Mouse (Mus musculus): ENCODE results near the gene Zfp128. TPM values are rescaled to one million over a fixed set of nuclear protein-coding genes. Genes with fewer than 3 reads are reported as not detected.
"Not testable (repeated sequence)": the region's sequence is repeated elsewhere in the genome, so short reads cannot be mapped to it uniquely, and the experiment has no call there.

Gene Zfp128
- total RNA-seq, 2 experiments from 2014 or later: 6.9 to 7.4 TPM

GRCm38 (mm10) chr7:12920495-12920894, 39.5 kb downstream of the Zfp128 start:
- not testable (repeated sequence) for DNase-seq (ENCODE audit: low spot score in 2 of 2)
- intact Hi-C loops (cut with DNase I): loop anchor here (5.0 kb wide), 3 partner anchors 47 to 117 kb away; partner anchors contain the start of genes Ube2m and Zfp324

- intact Hi-C loops (cut with DNase I): loop anchor here (5.0 kb wide), 3 partner anchors 46 to 116 kb away; partner anchors contain the start of genes Ube2m and Zfp324
- no peak for DNase-seq (ENCODE audit: low spot score in 2 of 2)
Measured at GRCm38 (mm10) chr7:12921318-12921704, 40.3 kb downstream of the Zfp128 start.

GRCm38 (mm10) chr7:12921705-12922465, 40.9 kb downstream of the Zfp128 start, which contains the start of gene Rps5:
TSS of gene Rps5 (plus strand) at chr7:12922290.
- intact Hi-C loops (cut with DNase I): loop anchor here (5.0 kb wide), 3 partner anchors 45 to 115 kb away; partner anchors contain the start of genes Ube2m and Zfp324
- peak; percentile 99 to 100 for DNase-seq (ENCODE audit: low spot score in 2 of 2)

- intact Hi-C loops (cut with DNase I): loop anchor here (5.0 kb wide), 3 partner anchors 45 to 115 kb away; partner anchors contain the start of genes Ube2m and Zfp324
- DNase-seq (ENCODE audit: low spot score in 2 of 2): no peak
Measured at GRCm38 (mm10) chr7:12922729-12923128, 41.8 kb downstream of the Zfp128 start.

GRCm38 (mm10) chr7:12926316-12926715, 45.3 kb downstream of the Zfp128 start:
- intact Hi-C loops (cut with DNase I): no loop called here
- no peak for DNase-seq (ENCODE audit: low spot score in 2 of 2)

GRCm38 (mm10) chr7:12927191-12927680, 46.3 kb downstream of the Zfp128 start, which contains the start of gene Rnf225:
TSS of gene Rnf225 (plus strand) at chr7:12927416.
- intact Hi-C loops (cut with DNase I): no loop called here
- DNase-seq (ENCODE audit: low spot score in 2 of 2): no peak

- peak; percentile 27 to 51 for DNase-seq (ENCODE audit: low spot score in 2 of 2)
- intact Hi-C loops (cut with DNase I): no loop called here
Measured at GRCm38 (mm10) chr7:12927693-12928589, 47.0 kb downstream of the Zfp128 start.

- DNase-seq (ENCODE audit: low spot score in 2 of 2): no peak
- intact Hi-C loops (cut with DNase I): no loop called here
Measured at GRCm38 (mm10) chr7:12933615-12934140, 52.7 kb downstream of the Zfp128 start.

GRCm38 (mm10) chr7:12934808-12935207, 53.8 kb downstream of the Zfp128 start:
- DNase-seq (ENCODE audit: low spot score in 2 of 2): no peak
- intact Hi-C loops (cut with DNase I): no loop called here

- intact Hi-C loops (cut with DNase I); DNase-seq (ENCODE audit: low spot score in 2 of 2): not testable (repeated sequence)
Measured at GRCm38 (mm10) chr7:12937254-12937803, 56.4 kb downstream of the Zfp128 start.

GRCm38 (mm10) chr7:12940599-12940998, 59.6 kb downstream of the Zfp128 start:
- intact Hi-C loops (cut with DNase I): no loop called here
- DNase-seq (ENCODE audit: low spot score in 2 of 2): no peak

Other genes with a start within 250 kb of the Zfp128 start
- gene Vmn2r54, start 240.9 kb upstream of the Zfp128 start, total RNA-seq (2021): not detected
- gene Vmn2r55, start 196.2 kb upstream of the Zfp128 start, total RNA-seq (2021): under 1 TPM in 1 of 2 experiments, not detected in 1; 0.16 TPM
- gene Vmn2r56, start 146.2 kb upstream of the Zfp128 start, total RNA-seq (2021): under 1 TPM in 1 of 2 experiments, not detected in 1; 0.09 TPM
- gene Zscan18, start 77.5 kb upstream of the Zfp128 start, total RNA-seq (2021): 10 to 100 TPM; 16.7 to 18.6 TPM
- gene Zfp329, start 62.3 kb upstream of the Zfp128 start, total RNA-seq (2021): 10 to 100 TPM; 22.5 to 23.9 TPM
- 10 to 100 TPM; 10.1 to 10.7 TPM for gene Zfp110, start 46.4 kb upstream of the Zfp128 start, total RNA-seq (2021)
- gene Zscan22, start 16.6 kb downstream of the Zfp128 start, total RNA-seq (2021): 10 to 100 TPM; 13.0 to 16.9 TPM
- gene Rps5, start 41.1 kb downstream of the Zfp128 start, total RNA-seq (2021): 100 to 1,000 TPM; 339 to 352 TPM
- under 1 TPM; 0.78 to 0.94 TPM for gene Rnf225, start 46.2 kb downstream of the Zfp128 start, total RNA-seq (2021)
- gene Zfp324, start 84.7 kb downstream of the Zfp128 start, total RNA-seq (2021): 10 to 100 TPM; 10.3 to 11.9 TPM
- gene Zfp446, start 96.7 kb downstream of the Zfp128 start, total RNA-seq (2021): 1 to 10 TPM; 7.6 to 9.0 TPM
- gene Slc27a5, start 117.0 kb downstream of the Zfp128 start, total RNA-seq (2021): not detected
- 100 to 1,000 TPM; 210 to 221 TPM for gene Trim28, start 117.9 kb downstream of the Zfp128 start, total RNA-seq (2021)
- 10 to 100 TPM; 34.4 to 37.1 TPM for gene Zbtb45, start 128.9 kb downstream of the Zfp128 start, total RNA-seq (2021)
- gene Chmp2a, start 153.6 kb downstream of the Zfp128 start, total RNA-seq (2021): 100 to 1,000 TPM; 127 to 131 TPM
- 100 to 1,000 TPM; 219 to 237 TPM for gene Ube2m, start 157.1 kb downstream of the Zfp128 start, total RNA-seq (2021)
- gene Mzf1, start 173.6 kb downstream of the Zfp128 start, total RNA-seq (2021): 10 to 100 TPM; 13.7 to 14.9 TPM
- not detected for gene Vmn1r85, start 214.0 kb downstream of the Zfp128 start, total RNA-seq (2021)
- not detected for gene Vmn1r86, start 238.7 kb downstream of the Zfp128 start, total RNA-seq (2021)